Mouse (Mus musculus): ENCODE results near the gene Ccnl2.

The Ccnl2 gene

DNA sequence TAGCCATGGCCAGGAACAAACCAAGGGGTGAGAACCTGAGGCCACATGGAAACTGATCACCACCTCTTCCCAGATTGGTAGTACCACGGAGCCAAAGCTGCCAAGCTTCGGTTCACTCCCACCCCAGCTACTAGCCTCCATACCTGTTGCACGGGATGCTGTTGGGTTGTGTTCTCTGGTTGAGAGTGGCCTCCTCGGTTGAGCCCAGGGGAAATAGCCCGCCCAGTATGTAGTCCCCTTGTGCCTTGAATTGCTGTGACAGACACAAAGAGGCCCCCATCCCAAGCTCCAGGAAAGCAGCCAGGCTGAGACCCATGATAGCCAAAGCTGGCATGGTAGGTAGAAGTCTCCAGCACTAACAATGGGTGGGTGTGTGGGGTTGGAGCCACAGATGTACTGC, 50.7 kb downstream of the Ccnl2 start, which contains the start of gene Tas1r3:
TSS of gene Tas1r3 (minus strand) at position 362 of the 400 bp plus-strand sequence.
- DNase-seq (ENCODE audit: low read depth, low spot score), result no peak

DNA sequence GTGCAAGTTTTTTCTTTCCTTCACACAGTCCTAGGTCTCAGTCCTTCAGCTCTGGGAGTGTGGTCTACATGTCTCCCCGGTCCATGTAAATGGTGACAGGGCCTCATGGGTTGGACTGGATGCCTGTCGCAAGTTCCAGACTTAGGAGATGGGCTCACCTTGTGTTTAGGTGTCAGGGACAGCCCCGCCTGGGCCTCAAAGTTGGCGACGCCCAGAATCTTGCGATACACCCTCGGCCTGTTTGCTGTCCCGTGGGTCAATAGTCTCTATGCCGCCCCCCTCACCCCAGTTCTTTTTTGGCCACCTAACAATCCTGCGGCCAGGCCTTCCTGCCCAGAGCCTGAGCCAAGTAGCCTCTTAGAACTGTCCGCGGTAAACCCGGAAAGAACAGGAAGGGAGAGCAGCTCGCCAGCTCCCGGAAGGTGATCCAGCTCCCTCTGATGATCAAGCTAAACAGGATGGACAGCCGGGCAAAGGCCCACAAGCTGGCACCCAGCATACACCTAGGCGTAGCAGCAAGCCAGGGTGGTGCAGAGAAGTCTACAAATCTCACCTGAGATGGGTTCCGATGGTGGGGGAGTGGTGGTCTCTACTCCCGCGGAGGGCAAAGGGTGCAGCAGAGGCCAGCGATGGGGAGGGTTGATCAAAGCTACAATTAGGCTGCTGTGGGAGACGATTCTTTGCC, 56.5 kb downstream of the Ccnl2 start:
- DNase-seq (ENCODE audit: low read depth, low spot score), result no peak

DNA sequence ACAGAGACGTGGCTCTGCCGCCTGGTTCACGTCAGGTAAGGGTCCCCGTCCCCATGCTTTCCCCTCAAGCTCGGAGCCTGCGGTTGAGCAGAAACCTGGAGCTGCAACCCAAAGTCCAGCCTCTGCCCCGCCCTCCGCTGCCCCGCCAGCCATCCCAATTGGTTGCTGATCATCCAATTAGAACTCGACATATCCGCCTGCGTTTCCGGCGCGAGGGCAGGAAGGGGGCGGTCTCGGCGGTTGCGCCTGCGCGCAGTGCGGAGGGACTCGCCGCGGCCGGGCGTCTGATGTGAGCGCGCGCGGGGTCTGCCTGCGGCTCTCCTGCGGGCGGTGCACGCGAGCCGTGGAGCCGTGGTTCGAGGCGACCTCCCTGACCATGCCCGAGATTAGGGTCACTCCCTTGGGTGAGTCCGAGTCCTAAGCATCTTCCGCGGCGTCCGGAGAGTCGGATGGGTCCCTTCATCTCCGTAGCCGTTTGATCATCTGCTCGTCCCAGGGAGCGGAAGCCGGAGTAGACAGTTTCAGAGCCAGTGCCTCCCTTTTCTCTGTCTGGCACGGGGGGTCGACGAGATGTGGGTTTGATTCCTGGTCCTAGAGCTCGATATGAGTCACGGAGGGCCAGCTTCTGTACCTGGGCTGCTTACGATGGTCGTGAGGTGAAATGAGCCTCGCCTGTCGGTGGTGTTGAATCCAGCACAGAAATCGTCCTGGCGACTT, 57.2 kb downstream of the Ccnl2 start, which contains the start of the genes Cptp and Ints11:
TSS of gene Cptp (minus strand) at position 124 of the 717 bp plus-strand sequence.
TSS of gene Ints11 (plus strand) at position 230 of the 717 bp plus-strand sequence.
- DNase-seq (ENCODE audit: low read depth, low spot score), result peak; percentile 94

DNA sequence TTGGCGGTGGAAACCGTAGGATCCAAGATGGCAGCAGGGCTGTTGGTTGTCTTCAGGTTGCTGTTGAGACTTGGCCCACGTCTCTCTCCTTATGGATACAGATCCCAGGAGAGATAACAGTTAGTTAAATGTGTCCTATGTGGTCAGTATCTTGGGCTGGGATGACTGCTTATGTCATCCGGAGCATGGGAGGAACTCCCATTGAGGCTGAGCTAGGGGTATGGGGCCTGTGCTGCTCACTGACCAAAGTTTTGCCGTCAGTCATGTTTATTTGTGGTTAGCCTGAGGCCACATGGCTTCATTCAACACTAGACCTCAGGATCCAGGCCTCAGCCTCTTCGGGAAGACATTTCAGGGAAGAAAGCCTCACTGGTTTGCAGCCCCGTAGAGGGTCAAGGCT, 59.1 kb downstream of the Ccnl2 start:
- no peak for DNase-seq (ENCODE audit: low read depth, low spot score)
